Mouse (Mus musculus): ENCODE results near the gene Gclc.

Gene Gclc

DNA sequence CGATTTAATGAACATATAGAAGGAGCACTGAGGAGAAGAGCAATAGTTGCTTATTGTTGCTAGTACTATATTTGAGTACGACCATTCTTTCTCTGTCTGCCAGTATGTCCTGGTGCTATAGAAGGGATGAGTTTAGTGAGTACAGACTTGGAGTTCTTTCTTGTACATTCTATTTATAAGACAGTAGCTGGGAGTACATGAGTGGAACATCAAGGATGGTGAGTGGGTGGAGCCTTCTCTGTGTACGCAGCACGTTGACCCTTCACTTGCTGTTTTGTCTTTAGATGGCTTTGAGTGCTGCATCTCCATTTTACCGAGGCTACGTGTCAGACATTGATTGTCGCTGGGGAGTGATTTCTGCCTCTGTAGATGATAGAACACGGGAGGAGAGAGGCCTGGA, 31.1 kb downstream of the Gclc start:
- no peak for DNase-seq (ENCODE audit: low spot score)

- no peak for DNase-seq (ENCODE audit: low spot score)
Measured at GRCm38 (mm10) chr9:77787936-77788335, 33.6 kb downstream of the Gclc start.

GRCm38 (mm10) chr9:77789615-77790348, 35.4 kb downstream of the Gclc start:
- DNase-seq (ENCODE audit: low spot score) = peak; percentile 38

GRCm38 (mm10) chr9:77793838-77794237, 39.5 kb downstream of the Gclc start:
- DNase-seq (ENCODE audit: low spot score) = no peak

DNA sequence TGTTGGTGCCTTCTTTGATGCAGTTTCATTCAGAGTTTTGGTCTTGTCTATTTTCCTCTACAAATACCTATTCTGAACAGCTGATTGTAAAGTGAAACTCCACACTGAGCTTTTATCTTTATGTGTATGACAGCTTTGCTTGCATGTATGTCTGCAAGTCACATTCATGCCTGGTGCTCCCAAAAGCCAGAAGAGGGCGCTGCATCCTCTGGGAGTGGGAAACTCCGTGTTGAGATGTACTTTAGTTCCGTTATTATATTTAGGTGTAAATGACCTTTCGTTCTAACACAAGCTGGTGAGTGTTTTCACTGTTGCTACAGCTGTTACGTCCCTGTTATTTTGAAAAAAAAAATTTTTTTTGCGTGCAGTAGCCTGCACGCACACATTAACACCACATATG, 48.1 kb downstream of the Gclc start:
- no peak for DNase-seq (ENCODE audit: low spot score)

- peak; percentile 9 for DNase-seq (ENCODE audit: low spot score)
Measured at GRCm38 (mm10) chr9:77806426-77806825, 52.1 kb downstream of the Gclc start.

DNA sequence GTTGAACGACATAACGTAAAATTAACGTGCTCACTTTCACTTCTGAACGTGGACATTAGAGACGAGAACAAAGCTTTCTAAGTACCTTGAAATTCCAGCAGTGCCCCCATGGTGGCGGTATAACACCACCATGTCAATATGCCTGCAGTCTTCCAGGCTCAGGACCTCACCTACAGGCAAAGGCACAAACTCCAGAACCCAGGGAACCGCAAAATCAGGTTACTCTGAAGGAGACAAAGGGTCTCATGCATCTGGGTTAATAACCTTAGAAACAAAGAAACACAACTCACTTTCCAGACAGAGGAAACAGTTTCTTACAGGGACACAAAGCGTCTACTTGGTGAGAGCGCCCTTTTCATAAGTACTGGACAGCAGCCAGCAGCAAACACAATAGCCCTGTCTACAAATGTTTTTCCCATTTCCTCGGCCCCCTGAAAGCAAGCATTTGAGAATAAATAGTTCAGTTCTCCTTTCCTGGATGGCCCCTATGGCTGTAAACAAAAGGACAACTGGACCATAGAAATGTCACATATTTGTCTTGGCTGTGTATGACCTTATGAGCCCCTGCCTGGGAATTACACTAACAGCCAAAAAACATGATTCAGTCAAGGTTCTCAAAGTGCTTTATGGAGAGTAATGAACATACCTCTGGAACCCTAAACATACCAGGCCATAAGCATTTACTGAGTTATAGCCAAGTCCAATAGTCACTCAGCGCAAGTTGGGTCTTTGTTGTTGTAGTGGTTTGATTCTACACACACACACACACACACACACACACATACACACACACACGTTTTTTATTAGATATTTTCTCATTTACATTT, 52.7 kb downstream of the Gclc start:
- peak; percentile 86 for DNase-seq (ENCODE audit: low spot score)

GRCm38 (mm10) chr9:77808481-77808880, 54.1 kb downstream of the Gclc start:
- DNase-seq (ENCODE audit: low spot score) = no peak

GRCm38 (mm10) chr9:77818858-77819257, 64.5 kb downstream of the Gclc start:
- DNase-seq (ENCODE audit: low spot score) = no peak

DNA sequence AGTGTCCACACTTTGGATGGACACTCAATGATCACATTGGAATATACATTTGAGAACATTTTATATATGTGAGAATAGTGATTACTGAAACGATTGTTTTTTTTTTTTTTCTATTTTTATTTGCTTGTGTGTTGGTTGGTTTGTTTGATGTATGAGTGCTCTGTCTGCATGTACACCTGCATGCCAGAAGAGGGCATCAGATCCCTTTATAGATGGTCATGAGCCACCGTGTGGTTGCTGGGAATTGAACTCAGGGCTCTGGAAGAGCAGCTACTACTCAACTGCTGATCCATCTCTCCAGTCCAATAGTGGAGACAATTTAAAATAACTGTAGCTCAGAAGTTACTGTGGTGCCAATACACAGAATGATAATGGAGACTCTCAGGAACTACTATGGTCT, 65.0 kb downstream of the Gclc start:
- no peak for DNase-seq (ENCODE audit: low spot score)

DNA sequence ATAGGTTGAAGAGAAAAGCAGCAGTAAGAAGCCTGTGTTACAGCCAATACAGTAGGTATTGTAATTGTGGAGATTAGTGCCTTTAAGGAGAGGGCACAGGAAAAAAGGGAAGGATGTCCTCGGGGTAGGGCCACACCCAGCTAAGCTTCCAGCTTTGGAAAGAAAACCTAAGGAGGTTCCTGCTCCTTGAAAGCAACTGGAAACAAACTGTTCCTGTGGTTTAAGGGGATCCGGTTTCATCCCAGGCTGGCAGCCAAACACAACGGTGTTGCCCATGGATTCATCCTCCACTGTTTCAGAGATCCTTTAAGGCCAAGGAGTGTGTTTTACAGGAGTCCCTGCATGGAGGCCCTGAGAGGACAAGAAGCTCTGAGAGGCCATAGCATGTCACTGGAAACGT, 66.5 kb downstream of the Gclc start:
- no peak for DNase-seq (ENCODE audit: low spot score)

GRCm38 (mm10) chr9:77825380-77825961, 71.1 kb downstream of the Gclc start:
- DNase-seq (ENCODE audit: low spot score) = no peak

- no peak for DNase-seq (ENCODE audit: low spot score)
Measured at GRCm38 (mm10) chr9:77826237-77826636, 71.9 kb downstream of the Gclc start.

DNA sequence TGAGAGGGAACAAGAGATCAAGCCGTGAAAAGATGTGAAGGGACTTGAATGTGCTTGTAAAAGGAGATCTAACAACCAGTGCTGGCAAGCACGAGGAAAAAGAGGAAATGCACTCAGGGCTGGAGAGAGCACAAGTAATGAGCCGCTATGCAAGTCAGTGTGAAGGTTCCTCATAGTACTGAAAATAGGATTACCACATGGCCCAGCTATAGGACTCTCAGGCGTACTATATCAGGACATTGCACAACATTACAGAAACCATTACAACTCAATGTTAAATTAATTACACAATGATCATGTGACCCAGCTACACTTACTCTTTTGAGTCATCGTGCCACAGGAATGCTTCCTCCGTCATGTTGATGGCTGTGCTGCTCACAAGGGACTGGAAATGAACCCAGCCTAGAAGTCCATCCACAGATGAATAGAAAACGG, 74.2 kb downstream of the Gclc start:
- DNase-seq (ENCODE audit: low spot score) = peak; percentile 34

- no peak for DNase-seq (ENCODE audit: low spot score)
Measured at GRCm38 (mm10) chr9:77834259-77834993, 80.1 kb downstream of the Gclc start.

- no peak for DNase-seq (ENCODE audit: low spot score)
Measured at GRCm38 (mm10) chr9:77835122-77835521, 80.8 kb downstream of the Gclc start.

GRCm38 (mm10) chr9:77835756-77836155, 81.4 kb downstream of the Gclc start:
- no peak for DNase-seq (ENCODE audit: low spot score)

- DNase-seq (ENCODE audit: low spot score) = no peak
Measured at GRCm38 (mm10) chr9:77838586-77838985, 84.3 kb downstream of the Gclc start.
